ENCODE assay signal across 8 mouse cellular contexts in genomic region chr15:78403301-78403741, GRCm38 (mm10). TPM values are rescaled to one million over a fixed set of nuclear protein-coding genes. Genes with fewer than 3 reads are reported as not detected.
DNase-seq lines count a peak whose midpoint lies in the region; ATAC-seq and TF ChIP-seq lines count a peak whose summit lies in the region.

No protein-coding gene starts in this region.

- no peak for TF ChIP-seq RAD21 in MEL (IDR thresholded peaks at IDR 0.05; ENCODE audit: low read depth, low read length)

- TF ChIP-seq POLR2A in heart, adult 2 months (IDR thresholded peaks at IDR 0.05; ENCODE audit: insufficient read depth, low read depth, low read length), result no peak
- TF ChIP-seq POLR2A in MEL (IDR thresholded peaks at IDR 0.05; ENCODE audit: control insufficient read depth in 1 of 2, insufficient read depth in 1 of 2, low read depth in 1 of 2, low read length in 2 of 2, poor library complexity in 1 of 2), result no peak

- TF ChIP-seq CTCF in heart, adult 2 months (IDR thresholded peaks at IDR 0.05), result no peak
- TF ChIP-seq CTCF in MEL (IDR thresholded peaks at IDR 0.05 in 2 of 3, conservative IDR thresholded peaks at IDR 0.05 in 1 of 3; ENCODE audit: control insufficient read depth in 1 of 3, insufficient read depth in 1 of 3, low read depth in 2 of 3, low read length in 3 of 3, poor library complexity in 1 of 3, severe bottlenecking in 1 of 3), result no peak
- no peak for TF ChIP-seq CTCF in heart, postnatal 0 days (IDR thresholded peaks at IDR 0.05; ENCODE audit: low read depth)

- intact Hi-C loops in heart, adult 2 months (cut with DNase I), result no loop called here

- no peak overlapping the region for H3K4me3 ChIP-seq in heart, adult 2 months
- H3K4me3 ChIP-seq in MEL (ENCODE audit: control insufficient read depth in 1 of 2, insufficient read depth in 1 of 2, low read depth in 2 of 2, low read length in 2 of 2), result no peak overlapping the region; a peak in 1 of 4 replicates
- H3K4me3 ChIP-seq in heart, postnatal 0 days (ENCODE audit: low read depth, low read length), result no peak overlapping the region
- peak overlapping the region; percentile 85 for H3K4me3 ChIP-seq in liver, embryonic 12.5 days

- H3K27ac ChIP-seq in heart, adult 2 months, result peak overlapping the region; percentile 55; the same call in 1 of the 2 replicates
- no peak overlapping the region for H3K27ac ChIP-seq in MEL (ENCODE audit: control insufficient read depth, low read depth, low read length)
- peak overlapping the region; percentile 79 for H3K27ac ChIP-seq in heart, postnatal 0 days (ENCODE audit: low read depth)
- peak overlapping the region; percentile 99 for H3K27ac ChIP-seq in liver, embryonic 12.5 days

- H3K27me3 ChIP-seq in heart, adult 2 months (ENCODE audit: control insufficient read depth, insufficient read depth, low read length), result no peaks in the 10 kb centered on the region
- no peaks in the 10 kb centered on the region for H3K27me3 ChIP-seq in MEL (ENCODE audit: control insufficient read depth in 1 of 2, insufficient read depth in 2 of 2, low read length in 2 of 2)
- H3K27me3 ChIP-seq in heart, postnatal 0 days (ENCODE audit: control insufficient read depth, insufficient read depth, low read length), result no peaks in the 10 kb centered on the region
- H3K27me3 ChIP-seq in liver, embryonic 12.5 days (replicated peaks), result peaks cover 9% of the 10 kb centered on the region

- no peaks in the 10 kb centered on the region for H3K79me2 ChIP-seq in heart, adult 2 months (replicated peaks; ENCODE audit: control insufficient read depth, insufficient read depth, low read length)
- peaks cover 9% of the 10 kb centered on the region; the same call in 1 of the 2 replicates for H3K79me2 ChIP-seq in MEL (ENCODE audit: control insufficient read depth, insufficient read depth, low read length, poor library complexity)

- 34% methylated on average over 3 of the region's 3 CpGs for WGBS in heart, adult 2 months
- WGBS in heart, postnatal 0 days, result 33% methylated on average over 3 of the region's 3 CpGs
- WGBS in liver, embryonic 12.5 days (ENCODE audit: insufficient replicate concordance), result 61% methylated on average over 3 of the region's 3 CpGs

- H3K9me3 ChIP-seq in MEL (replicated peaks; ENCODE audit: insufficient read depth, low read length), result no peaks in the 10 kb centered on the region
- H3K9me3 ChIP-seq in heart, postnatal 0 days (replicated peaks; ENCODE audit: control insufficient read depth, low read length), result no peaks in the 10 kb centered on the region
- H3K9me3 ChIP-seq in liver, embryonic 12.5 days (replicated peaks), result no peaks in the 10 kb centered on the region

- ATAC-seq in heart, postnatal 0 days (ENCODE audit: insufficient read depth, low read depth), result no peak
- no peak for ATAC-seq in liver, embryonic 12.5 days

- no peaks in the 10 kb centered on the region; the same call in 1 of the 2 replicates for H3K36me3 ChIP-seq in heart, adult 2 months (ENCODE audit: control insufficient read depth, insufficient read depth, low read length)
- H3K36me3 ChIP-seq in MEL (ENCODE audit: control insufficient read depth in 1 of 2, insufficient read depth in 2 of 2, low read length in 2 of 2), result peaks cover 0 to 22% of the 10 kb centered on the region in 2 experiments; a peak in 2 of 4 replicates
- H3K36me3 ChIP-seq in heart, postnatal 0 days (replicated peaks; ENCODE audit: control insufficient read depth, insufficient read depth, low read length), result no peaks in the 10 kb centered on the region; the same call in 1 of the 2 replicates
- H3K36me3 ChIP-seq in liver, embryonic 12.5 days, result peaks cover 13% of the 10 kb centered on the region

- no peak for DNase-seq in heart, adult 2 months
- no peak for DNase-seq in heart, adult 9 months (ENCODE audit: low spot score in 2 of 2)
- DNase-seq in MEL (ENCODE audit: low read depth, low spot score), result peak; percentile 11
- no peak for DNase-seq in heart, postnatal 0 days (ENCODE audit: low spot score)
- no peak for DNase-seq in embryo, embryonic 9.5 days (ENCODE audit: extremely low spot score)
- no peak for DNase-seq in cerebellum, adult 8-10 months
- no peak for DNase-seq in spleen, adult 18-20 months

- H3K9ac ChIP-seq in heart, adult 2 months (ENCODE audit: low read depth, low read length), result no peak overlapping the region; the same call in 1 of the 2 replicates
- H3K9ac ChIP-seq in MEL (ENCODE audit: control insufficient read depth, low read depth, low read length, poor library complexity, severe bottlenecking), result peak overlapping the region; percentile 44
- H3K9ac ChIP-seq in heart, postnatal 0 days (replicated peaks; ENCODE audit: low read depth, low read length), result no peak overlapping the region
- H3K9ac ChIP-seq in liver, embryonic 12.5 days, result peak overlapping the region; percentile 96; the same call in 1 of the 2 replicates

- no peak for TF ChIP-seq EP300 in heart, adult 2 months (IDR thresholded peaks at IDR 0.05; ENCODE audit: insufficient read depth, low read depth, low read length)
- no peak for TF ChIP-seq EP300 in MEL (IDR thresholded peaks at IDR 0.05; ENCODE audit: low read depth in 1 of 2, low read length in 2 of 2)
- TF ChIP-seq EP300 in heart, postnatal 0 days (IDR thresholded peaks at IDR 0.05; ENCODE audit: low read depth), result no peak

- H3K4me1 ChIP-seq in heart, adult 2 months (ENCODE audit: control insufficient read depth, insufficient read depth, low read length), result peaks cover 28% of the 10 kb centered on the region
- peaks cover 12 to 36% of the 10 kb centered on the region in 2 experiments for H3K4me1 ChIP-seq in MEL (ENCODE audit: control insufficient read depth in 1 of 2, insufficient read depth in 2 of 2, low read length in 2 of 2)
- H3K4me1 ChIP-seq in heart, postnatal 0 days (ENCODE audit: control insufficient read depth, insufficient read depth), result peaks cover 42% of the 10 kb centered on the region
- H3K4me1 ChIP-seq in liver, embryonic 12.5 days, result peaks cover 66% of the 10 kb centered on the region

- no peak overlapping the region for H3K4me2 ChIP-seq in heart, postnatal 0 days (ENCODE audit: low read depth, low read length)
- H3K4me2 ChIP-seq in liver, embryonic 12.5 days, result peak overlapping the region; percentile 93

TF ChIP-seq in MEL, 35 proteins besides CTCF, POLR2A, EP300 and RAD21:
- 0 out of 2 replicates have a peak, but pooled peaks have one; percentile 3 for TF ChIP-seq MYB (IDR thresholded peaks at IDR 0.05; ENCODE audit: low read depth, low read length)
- TF ChIP-seq SMC3 (IDR thresholded peaks at IDR 0.05; ENCODE audit: low read depth, low read length), result no peak
- 0 out of 2 replicates have a peak, but pooled peaks have one; percentile 9 for TF ChIP-seq SIN3A (IDR thresholded peaks at IDR 0.05; ENCODE audit: low read length)
TF ChIP-seq in MEL: peak in this region for 2.

RNA-seq across cellular contexts. Expression of gene Tst, which starts 2.4 kb away (rescaled TPM):
- 10 to 100 TPM; 19.1 to 23.2 TPM for total RNA-seq in heart, adult 2 months (2021)
- polyA plus RNA-seq in heart, adult 2 months (2012; rRNA removed), result 30.3 and 41.7 TPM in 2 replicates
- 34.8 and 36.3 TPM in 2 replicates for total RNA-seq in MEL (2012; rRNA removed)
- 10 to 100 TPM in 1 of 2 experiments, not detected in 1; 29.5 TPM for polyA plus RNA-seq in MEL (2012; ENCODE audit: insufficient read depth in 1 of 2, insufficient read length in 2 of 2, low read depth in 1 of 2, low replicate concordance in 2 of 2, missing spikeins in 1 of 2)
- total RNA-seq in heart, postnatal 0 days (2014; rRNA removed; ENCODE audit: low replicate concordance), result 42.4 and 50.9 TPM in 2 replicates
- polyA plus RNA-seq in heart, postnatal 0 days (2015; fragmentation: Nextera tagmentation; extraction: Ambion mirVana), result 21.9 and 22.0 TPM in 2 replicates
- polyA plus RNA-seq in liver, embryonic 12.5 days (2016; fragmentation: Nextera tagmentation; extraction: Ambion mirVana), result 84.9 and 92.8 TPM in 2 replicates

RNA-seq across cellular contexts. Expression of gene Mpst, which starts 2.9 kb away (rescaled TPM):
- total RNA-seq in heart, adult 2 months (2021), result 10 to 100 TPM; 37.5 to 45.9 TPM
- 64.5 and 79.5 TPM in 2 replicates for polyA plus RNA-seq in heart, adult 2 months (2012; rRNA removed)
- total RNA-seq in MEL (2012; rRNA removed), result 38.6 and 38.7 TPM in 2 replicates
- 10 to 100 TPM in 1 of 2 experiments, not detected in 1; 86.7 TPM for polyA plus RNA-seq in MEL (2012; ENCODE audit: insufficient read depth in 1 of 2, insufficient read length in 2 of 2, low read depth in 1 of 2, low replicate concordance in 2 of 2, missing spikeins in 1 of 2)
- 40.0 and 52.2 TPM in 2 replicates for total RNA-seq in heart, postnatal 0 days (2014; rRNA removed; ENCODE audit: low replicate concordance)
- 1.1 and 1.2 TPM in 2 replicates for polyA plus RNA-seq in heart, postnatal 0 days (2015; fragmentation: Nextera tagmentation; extraction: Ambion mirVana)
- 3.5 and 4.8 TPM in 2 replicates for polyA plus RNA-seq in liver, embryonic 12.5 days (2016; fragmentation: Nextera tagmentation; extraction: Ambion mirVana)

RNA-seq across cellular contexts. Expression of gene Tex33, which starts 7.6 kb away (rescaled TPM):
- total RNA-seq in heart, adult 2 months (2021), result not detected
- 0.43 and 0.67 TPM in 2 replicates for polyA plus RNA-seq in heart, adult 2 months (2012; rRNA removed)
- total RNA-seq in MEL (2012; rRNA removed), result 4.1 and 4.7 TPM in 2 replicates
- polyA plus RNA-seq in MEL (2012; ENCODE audit: insufficient read depth in 1 of 2, insufficient read length in 2 of 2, low read depth in 1 of 2, low replicate concordance in 2 of 2, missing spikeins in 1 of 2), result 1 to 10 TPM in 1 of 2 experiments, not detected in 1; 4.3 TPM
- total RNA-seq in heart, postnatal 0 days (2014; rRNA removed; ENCODE audit: low replicate concordance), result not detected in 2 replicates
- polyA plus RNA-seq in heart, postnatal 0 days (2015; fragmentation: Nextera tagmentation; extraction: Ambion mirVana), result not detected in 2 replicates
- polyA plus RNA-seq in liver, embryonic 12.5 days (2016; fragmentation: Nextera tagmentation; extraction: Ambion mirVana), result not detected in 2 replicates

RNA-seq across cellular contexts. Expression of gene Kctd17, which starts 25.0 kb away (rescaled TPM):
- total RNA-seq in heart, adult 2 months (2021), result 10 to 100 TPM; 18.4 to 24.5 TPM
- 52.5 and 66.1 TPM in 2 replicates for polyA plus RNA-seq in heart, adult 2 months (2012; rRNA removed)
- total RNA-seq in MEL (2012; rRNA removed), result not detected in 2 replicates
- not detected for polyA plus RNA-seq in MEL (2012; ENCODE audit: insufficient read depth in 1 of 2, insufficient read length in 2 of 2, low read depth in 1 of 2, low replicate concordance in 2 of 2, missing spikeins in 1 of 2)
- total RNA-seq in heart, postnatal 0 days (2014; rRNA removed; ENCODE audit: low replicate concordance), result 38.4 and 49.8 TPM in 2 replicates
- 15.7 and 17.8 TPM in 2 replicates for polyA plus RNA-seq in heart, postnatal 0 days (2015; fragmentation: Nextera tagmentation; extraction: Ambion mirVana)
- 7.6 and 8.8 TPM in 2 replicates for polyA plus RNA-seq in liver, embryonic 12.5 days (2016; fragmentation: Nextera tagmentation; extraction: Ambion mirVana)

Comparison
In these comparisons a context has a peak if more than half of its experiments do, and no peak if none do; other contexts are left out.
1. H3K9ac ChIP-seq: peak in MEL (single experiment) and liver, embryonic 12.5 days (single experiment); none in heart, adult 2 months (single experiment) and heart, postnatal 0 days (single experiment).